Mouse (Mus musculus) heart, embryonic 14.5 days (tissue): Measurements from ENCODE around the gene Rasal2. TPM values are rescaled to one million over a fixed set of nuclear protein-coding genes. Genes with fewer than 3 reads are reported as not detected.

Experiments used
- ATAC-seq: fragments of 200-750 bp; cut with Nextera tagmentation; 2 replicates; pipeline ENCODE4 v1.8.0; 2017; ENCODE audit warnings: low read depth, moderate TSS enrichment; ENCODE audit not compliant: insufficient number of reproducible peaks, insufficient read depth, low FRiP score
- H3K27ac ChIP-seq, 2 experiments: fragments of 200-500 bp in 1 of 2; fragments of 300-500 bp in 1 of 2; sonication (generic) in 1 of 2; replicated peaks in 1 of 2; 2 replicates each; pipeline ENCODE4 v1.5.1; 2012 to 2014; ENCODE audit warnings: low read depth in 2 of 2, low read length in 2 of 2, control low read depth in 1 of 2, mild to moderate bottlenecking in 1 of 2, mixed read lengths in 1 of 2; ENCODE audit not compliant: control insufficient read depth in 1 of 2, insufficient read depth in 1 of 2
- H3K27me3 ChIP-seq: fragments of 300-500 bp; sonication (generic); 2 replicates; pipeline ENCODE4 v1.6.1; 2014; ENCODE audit warnings: mild to moderate bottlenecking, low read length, control low read depth; ENCODE audit not compliant: control insufficient read depth, insufficient read depth
- H3K36me3 ChIP-seq: fragments of 300-500 bp; sonication (generic); 2 replicates; pipeline ENCODE4 v1.6.1; 2014; ENCODE audit warnings: mild to moderate bottlenecking, control low read depth, low read length, mixed read lengths; ENCODE audit not compliant: control insufficient read depth, insufficient read depth
- H3K4me1 ChIP-seq, 2 experiments: fragments of 200-500 bp in 1 of 2; fragments of 300-500 bp in 1 of 2; sonication (generic) in 1 of 2; 2 replicates each; pipeline ENCODE4 v1.6.1; 2012 to 2014; ENCODE audit warnings: low read length in 2 of 2, control low read depth in 1 of 2, mixed read lengths in 1 of 2; ENCODE audit not compliant: control insufficient read depth in 2 of 2, insufficient read depth in 2 of 2
- H3K4me2 ChIP-seq: fragments of 300-500 bp; sonication (generic); 2 replicates; pipeline ENCODE4 v1.6.1; 2014; ENCODE audit warnings: mild to moderate bottlenecking, low read length
- H3K4me3 ChIP-seq, 2 experiments: fragments of 200-500 bp in 1 of 2; fragments of 300-500 bp in 1 of 2; sonication (generic) in 1 of 2; 2 replicates each; pipeline ENCODE4 v1.5.1; 2012 to 2014; ENCODE audit warnings: low read length in 2 of 2, mild to moderate bottlenecking in 2 of 2, control low read depth in 1 of 2, low read depth in 1 of 2, moderate library complexity in 1 of 2; ENCODE audit not compliant: control insufficient read depth in 1 of 2, insufficient read depth in 1 of 2
- H3K9ac ChIP-seq: fragments of 300-500 bp; sonication (generic); 2 replicates; pipeline ENCODE4 v1.6.1; 2014; ENCODE audit warnings: mild to moderate bottlenecking, low read length
- H3K9me3 ChIP-seq: fragments of 300-500 bp; sonication (generic); 2 replicates; pipeline ENCODE4 v1.6.1; 2016; ENCODE audit warnings: low read length, control low read depth; ENCODE audit not compliant: control insufficient read depth
- WGBS: fragments of 180-500 bp; shearing (Covaris S2); extraction: QIAGEN DNeasy Blood & Tissue Kit; methylation state at CpG from one replicate; pipeline ENCODE4 v1.1.7; 2014; 5-methylcytosine and 5-hydroxymethylcytosine counted together
- polyA plus RNA-seq: library from polyadenylated mRNA; unstranded; fragments of >200 nt; fragmentation: Nextera tagmentation; extraction: Ambion mirVana; gene quantifications from 2 replicates; pipeline ENCODE4 v1.2.1, GENCODE M21; 2014

Gene Rasal2
- polyA plus RNA-seq, 1 experiment from 2014 or later: 24.8 TPM

GRCm38 (mm10) chr1:157295868-157296267 lies 116.5 kb downstream of the Rasal2 start:
- no peak overlapping the region for H3K4me2 ChIP-seq
- H3K36me3 ChIP-seq: peaks cover 11% of the 10 kb centered on the region; the same call in 1 of the 2 replicates
- no peak for ATAC-seq
- H3K4me1 ChIP-seq: peaks cover 0 to 3% of the 10 kb centered on the region in 2 experiments; a peak in 1 of 4 replicates
- no peaks in the 10 kb centered on the region for H3K9me3 ChIP-seq
- 89% methylated on average over 3 of the region's 3 CpGs for WGBS
- H3K9ac ChIP-seq: no peak overlapping the region
- no peaks in the 10 kb centered on the region for H3K27me3 ChIP-seq
- no peak overlapping the region for H3K4me3 ChIP-seq
- H3K27ac ChIP-seq: no peak overlapping the region

- no peak for ATAC-seq
- Histone ChIP-seq H3K9me3 (no peaks in the 10 kb centered on the region), H3K9ac (no peak overlapping the region), H3K4me3 (no peak overlapping the region), H3K4me2 (no peak overlapping the region), H3K27me3 (no peaks in the 10 kb centered on the region), H3K27ac (no peak overlapping the region), H3K4me1 (peaks cover 0 to 7% of the 10 kb centered on the region in 2 experiments; a peak in 2 of 4 replicates), H3K36me3 (no peaks in the 10 kb centered on the region)
- 49% methylated on average over 2 of the region's 2 CpGs for WGBS
Measured at GRCm38 (mm10) chr1:157290173-157290572, 122.2 kb downstream of the Rasal2 start.

GRCm38 (mm10) chr1:157289251-157289650 lies 123.1 kb downstream of the Rasal2 start:
- no peak for ATAC-seq
- Histone ChIP-seq H3K4me1 (peaks cover 0 to 7% of the 10 kb centered on the region in 2 experiments; a peak in 2 of 4 replicates), H3K36me3 (no peaks in the 10 kb centered on the region), H3K27ac (no peak overlapping the region), H3K4me3 (no peak overlapping the region), H3K27me3 (no peaks in the 10 kb centered on the region), H3K9ac (no peak overlapping the region), H3K9me3 (no peaks in the 10 kb centered on the region), H3K4me2 (no peak overlapping the region)
- WGBS: 85% methylated on average over 2 of the region's 2 CpGs

- H3K4me1 ChIP-seq: peaks cover 0 to 3% of the 10 kb centered on the region in 2 experiments; a peak in 2 of 4 replicates
- H3K9me3 ChIP-seq: no peaks in the 10 kb centered on the region
- H3K4me3 ChIP-seq: no peak overlapping the region
- no peaks in the 10 kb centered on the region for H3K27me3 ChIP-seq
- H3K36me3 ChIP-seq: no peaks in the 10 kb centered on the region
- WGBS: 4% methylated on average over 4 of the region's 4 CpGs
- ATAC-seq: no peak
- no peak overlapping the region for H3K9ac ChIP-seq
- no peak overlapping the region for H3K27ac ChIP-seq
- no peak overlapping the region for H3K4me2 ChIP-seq
Measured at GRCm38 (mm10) chr1:157286561-157286960, 125.8 kb downstream of the Rasal2 start.

GRCm38 (mm10) chr1:157285366-157285765 lies 127.0 kb downstream of the Rasal2 start:
- ATAC-seq: no peak
- WGBS: 83% methylated on average over 3 of the region's 3 CpGs

GRCm38 (mm10) chr1:157280781-157281180 lies 131.6 kb downstream of the Rasal2 start:
- H3K4me2 ChIP-seq: no peak overlapping the region
- H3K27ac ChIP-seq: no peak overlapping the region
- H3K9ac ChIP-seq: no peak overlapping the region
- H3K9me3 ChIP-seq: no peaks in the 10 kb centered on the region
- H3K27me3 ChIP-seq: no peaks in the 10 kb centered on the region
- peaks cover 0 to 6% of the 10 kb centered on the region in 2 experiments; a peak in 2 of 4 replicates for H3K4me1 ChIP-seq
- H3K36me3 ChIP-seq: no peaks in the 10 kb centered on the region
- H3K4me3 ChIP-seq: no peak overlapping the region
- no peak for ATAC-seq

More at GRCm38 (mm10) chr1:157285366-157285765, 127.0 kb downstream of the Rasal2 start:
- Histone ChIP-seq H3K27ac (no peak overlapping the region), H3K4me3 (no peak overlapping the region), H3K27me3 (no peaks in the 10 kb centered on the region), H3K9ac (no peak overlapping the region), H3K4me2 (no peak overlapping the region), H3K4me1 (peaks cover 0 to 3% of the 10 kb centered on the region in 2 experiments; a peak in 2 of 4 replicates), H3K36me3 (no peaks in the 10 kb centered on the region), H3K9me3 (no peaks in the 10 kb centered on the region)

- Histone ChIP-seq H3K27ac (no peak overlapping the region), H3K27me3 (no peaks in the 10 kb centered on the region), H3K9me3 (no peaks in the 10 kb centered on the region), H3K9ac (no peak overlapping the region), H3K4me1 (peaks cover 0 to 13% of the 10 kb centered on the region in 2 experiments; a peak in 2 of 4 replicates), H3K4me3 (no peak overlapping the region), H3K36me3 (no peaks in the 10 kb centered on the region), H3K4me2 (no peak overlapping the region)
- ATAC-seq: no peak
- 49% methylated on average over 4 of the region's 4 CpGs for WGBS
Measured at GRCm38 (mm10) chr1:157275672-157276307, 136.6 kb downstream of the Rasal2 start.

GRCm38 (mm10) chr1:157267894-157268293 lies 144.5 kb downstream of the Rasal2 start:
- H3K27me3 ChIP-seq: no peaks in the 10 kb centered on the region
- 84% methylated on average over 3 of the region's 3 CpGs for WGBS
- H3K4me2 ChIP-seq: no peak overlapping the region
- H3K9ac ChIP-seq: no peak overlapping the region
- H3K27ac ChIP-seq: no peak overlapping the region
- no peaks in the 10 kb centered on the region for H3K36me3 ChIP-seq
- H3K4me3 ChIP-seq: no peak overlapping the region
- no peaks in the 10 kb centered on the region for H3K9me3 ChIP-seq
- H3K4me1 ChIP-seq: no peaks in the 10 kb centered on the region
- ATAC-seq: no peak
